Mouse (Mus musculus): ENCODE data around the gene Setd1b.

Gene Setd1b

GRCm38 (mm10) chr5:123142161-123143157 lies at the start of gene Setd1b:
Gene Setd1b (plus strand): TSS chr5:123142193.
- no peak for DNase-seq (ENCODE audit: low read depth, low spot score)

GRCm38 (mm10) chr5:123093077-123093633 lies 48.8 kb upstream of the Setd1b start:
- DNase-seq (ENCODE audit: low read depth, low spot score) = no peak

GRCm38 (mm10) chr5:123094238-123094991 lies 47.6 kb upstream of the Setd1b start:
- no peak for DNase-seq (ENCODE audit: low read depth, low spot score)

GRCm38 (mm10) chr5:123096299-123096698 lies 45.7 kb upstream of the Setd1b start:
- no peak for DNase-seq (ENCODE audit: low read depth, low spot score)

- DNase-seq (ENCODE audit: low read depth, low spot score) = no peak
Observed at GRCm38 (mm10) chr5:123098487-123098886, 43.5 kb upstream of the Setd1b start.

GRCm38 (mm10) chr5:123102376-123102775 lies 39.6 kb upstream of the Setd1b start:
- no peak for DNase-seq (ENCODE audit: low read depth, low spot score)

GRCm38 (mm10) chr5:123103556-123103955 lies 38.4 kb upstream of the Setd1b start:
- no peak for DNase-seq (ENCODE audit: low read depth, low spot score)

- no peak for DNase-seq (ENCODE audit: low read depth, low spot score)
Observed at GRCm38 (mm10) chr5:123104769-123105168, 37.2 kb upstream of the Setd1b start.

- no peak for DNase-seq (ENCODE audit: low read depth, low spot score)
Observed at GRCm38 (mm10) chr5:123109452-123110203, 32.4 kb upstream of the Setd1b start.

- no peak for DNase-seq (ENCODE audit: low read depth, low spot score)
Observed at GRCm38 (mm10) chr5:123110296-123110721, 31.7 kb upstream of the Setd1b start.

- no peak for DNase-seq (ENCODE audit: low read depth, low spot score)
Observed at GRCm38 (mm10) chr5:123114109-123114508, 27.9 kb upstream of the Setd1b start.

- no peak for DNase-seq (ENCODE audit: low read depth, low spot score)
Observed at GRCm38 (mm10) chr5:123114924-123115323, 27.1 kb upstream of the Setd1b start.

- no peak for DNase-seq (ENCODE audit: low read depth, low spot score)
Observed at GRCm38 (mm10) chr5:123116080-123116479, 25.9 kb upstream of the Setd1b start.

GRCm38 (mm10) chr5:123117257-123117656 lies 24.7 kb upstream of the Setd1b start:
- peak; percentile 62 for DNase-seq (ENCODE audit: low read depth, low spot score)

GRCm38 (mm10) chr5:123117773-123118172 lies 24.2 kb upstream of the Setd1b start:
- DNase-seq (ENCODE audit: low read depth, low spot score) = no peak

GRCm38 (mm10) chr5:123118826-123119225 lies 23.2 kb upstream of the Setd1b start:
- DNase-seq (ENCODE audit: low read depth, low spot score) = no peak

GRCm38 (mm10) chr5:123120624-123121215 lies 21.3 kb upstream of the Setd1b start:
- no peak for DNase-seq (ENCODE audit: low read depth, low spot score)

GRCm38 (mm10) chr5:123122181-123122580 lies 19.8 kb upstream of the Setd1b start:
- no peak for DNase-seq (ENCODE audit: low read depth, low spot score)

- DNase-seq (ENCODE audit: low read depth, low spot score) = no peak
Observed at GRCm38 (mm10) chr5:123125105-123125504, 16.9 kb upstream of the Setd1b start.

- DNase-seq (ENCODE audit: low read depth, low spot score) = no peak
Observed at GRCm38 (mm10) chr5:123125638-123126406, 16.2 kb upstream of the Setd1b start.

All from retina, postnatal 7 days (tissue).